Mouse (Mus musculus): ENCODE data around the gene Rsph6a. TPM values are rescaled to one million over a fixed set of nuclear protein-coding genes. Genes with fewer than 3 reads are reported as not detected.

The Rsph6a gene
- 0.19 TPM in 1 of 2 replicates, not detected in the other for polyA plus RNA-seq (2012; ENCODE audit: low replicate concordance)

GRCm38 (mm10) chr7:19054047-19054776, at the start of gene Rsph6a:
TSS of gene Rsph6a (plus strand) at chr7:19054690.

GRCm38 (mm10) chr7:19023357-19023814, 31.1 kb upstream of the Rsph6a start, which contains the start of gene Foxa3:
TSS of gene Foxa3 (minus strand) at chr7:19023538.

GRCm38 (mm10) chr7:19024096-19024506, 30.4 kb upstream of the Rsph6a start, which contains the start of gene Sympk:
TSS of gene Sympk (plus strand) at chr7:19024377.

DNA sequence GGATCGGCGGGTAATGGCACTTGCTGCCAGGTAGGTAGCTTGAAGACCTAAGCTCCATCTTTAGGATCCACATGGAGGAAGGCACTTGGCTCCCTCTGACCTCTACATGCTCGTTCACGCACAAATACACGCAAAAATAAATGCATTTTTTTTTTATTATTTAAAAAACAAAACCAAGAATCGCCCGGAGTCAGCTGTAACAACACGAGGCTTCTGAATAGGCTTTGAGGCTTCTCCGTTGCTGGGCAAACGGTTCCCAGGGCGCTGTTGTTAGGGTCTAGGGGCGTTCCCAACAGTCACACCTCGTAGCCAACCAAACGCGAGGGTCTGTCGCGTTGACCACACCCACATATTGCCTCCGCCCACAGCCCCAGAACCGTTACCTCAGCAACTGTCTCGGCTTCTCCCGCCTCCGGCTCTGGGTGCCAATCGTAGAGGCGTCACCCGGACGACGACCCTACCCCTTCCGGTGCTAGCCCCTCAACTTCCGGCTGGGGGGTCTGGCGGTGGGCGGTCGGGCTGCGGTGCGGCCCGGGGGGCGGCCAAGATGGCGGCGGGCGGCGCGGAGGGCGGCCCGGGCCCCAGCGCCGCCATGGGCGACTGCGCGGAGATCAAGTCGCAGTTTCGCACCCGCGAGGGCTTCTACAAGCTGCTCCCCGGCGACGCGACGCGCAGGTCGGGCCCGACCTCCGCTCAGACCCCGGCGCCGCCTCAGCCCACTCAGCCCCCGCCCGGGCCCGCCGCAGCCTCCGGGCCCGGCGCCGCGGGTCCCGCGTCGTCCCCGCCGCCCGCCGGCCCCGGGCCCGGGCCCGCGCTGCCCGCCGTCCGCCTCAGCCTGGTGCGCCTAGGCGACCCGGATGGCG, 21.5 kb downstream of the Rsph6a start, which contains the start of gene Dmwd:
Gene Dmwd, plus strand, starts transcription at position 505 of the 863 bp plus-strand sequence.

GRCm38 (mm10) chr7:19083701-19084100, 29.2 kb downstream of the Rsph6a start, which contains the start of gene Dmpk:
TSS of gene Dmpk (plus strand) at chr7:19083849.

DNA sequence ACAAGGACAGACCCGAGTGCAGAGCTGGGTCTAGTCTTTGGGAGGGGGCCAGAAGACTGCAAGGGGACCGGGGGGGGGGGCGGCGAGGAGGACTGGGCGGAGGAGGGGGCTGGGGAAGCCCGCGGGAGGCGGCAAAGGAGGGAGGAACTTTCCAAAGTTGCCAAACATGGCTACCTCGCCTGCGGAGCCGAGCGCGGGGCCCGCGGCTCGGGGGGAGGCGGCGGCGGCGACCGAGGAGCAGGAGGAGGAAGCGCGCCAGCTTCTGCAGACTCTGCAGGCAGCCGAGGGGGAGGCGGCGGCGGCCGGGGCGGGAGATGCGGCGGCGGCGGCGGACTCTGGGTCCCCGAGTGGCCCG, 40.0 kb downstream of the Rsph6a start, which contains the start of gene Six5:
Gene Six5, plus strand, starts transcription at position 124 of the 355 bp plus-strand sequence.

GRCm38 (mm10) chr7:19118028-19118771, 63.7 kb downstream of the Rsph6a start, which contains the start of gene Gm4969:
TSS of gene Gm4969 (minus strand) at chr7:19118368.

GRCm38 (mm10) chr7:19119631-19120429, 65.3 kb downstream of the Rsph6a start, which contains the start of gene Fbxo46:
TSS of gene Fbxo46 (plus strand) at chr7:19119859.

Other genes starting within 250 kb of the Rsph6a start
- not detected in 2 replicates for gene Psg17, start 233.1 kb upstream of the Rsph6a start, polyA plus RNA-seq (2012; ENCODE audit: low replicate concordance)
- gene Mill2, start 214.7 kb upstream of the Rsph6a start, polyA plus RNA-seq (2012; ENCODE audit: low replicate concordance), result not detected in 2 replicates
- gene Pglyrp1, start 183.4 kb upstream of the Rsph6a start, polyA plus RNA-seq (2012; ENCODE audit: low replicate concordance), result 5.5 and 12.4 TPM in 2 replicates
- 73.1 and 106 TPM in 2 replicates for gene Ccdc61, start 144.3 kb upstream of the Rsph6a start, polyA plus RNA-seq (2012; ENCODE audit: low replicate concordance)
- 0.39 and 0.47 TPM in 2 replicates for gene Nova2, start 128.8 kb upstream of the Rsph6a start, polyA plus RNA-seq (2012; ENCODE audit: low replicate concordance)
- not detected in 2 replicates for gene Nanos2, start 67.3 kb upstream of the Rsph6a start, polyA plus RNA-seq (2012; ENCODE audit: low replicate concordance)
- 0.99 and 3.6 TPM in 2 replicates for gene Mypop, start 63.4 kb upstream of the Rsph6a start, polyA plus RNA-seq (2012; ENCODE audit: low replicate concordance)
- 116 and 192 TPM in 2 replicates for gene Irf2bp1, start 50.6 kb upstream of the Rsph6a start, polyA plus RNA-seq (2012; ENCODE audit: low replicate concordance)
- gene Foxa3, start 31.2 kb upstream of the Rsph6a start, polyA plus RNA-seq (2012; ENCODE audit: low replicate concordance), result 0.11 TPM in 2 replicates
- gene Sympk, start 30.3 kb upstream of the Rsph6a start, polyA plus RNA-seq (2012; ENCODE audit: low replicate concordance), result 181 and 223 TPM in 2 replicates
- 85.8 and 98.6 TPM in 2 replicates for gene Dmwd, start 21.5 kb downstream of the Rsph6a start, polyA plus RNA-seq (2012; ENCODE audit: low replicate concordance)
- 62.6 and 65.4 TPM in 2 replicates for gene Dmpk, start 29.2 kb downstream of the Rsph6a start, polyA plus RNA-seq (2012; ENCODE audit: low replicate concordance)
- 10.2 and 12.1 TPM in 2 replicates for gene Six5, start 39.9 kb downstream of the Rsph6a start, polyA plus RNA-seq (2012; ENCODE audit: low replicate concordance)
- gene Gm4969, start 63.7 kb downstream of the Rsph6a start, polyA plus RNA-seq (2012; ENCODE audit: low replicate concordance), result 0.07 TPM in 1 of 2 replicates, not detected in the other
- 28.1 and 39.2 TPM in 2 replicates for gene Fbxo46, start 65.2 kb downstream of the Rsph6a start, polyA plus RNA-seq (2012; ENCODE audit: low replicate concordance)
- gene Qpctl, start 94.6 kb downstream of the Rsph6a start, polyA plus RNA-seq (2012; ENCODE audit: low replicate concordance), result 9.8 and 13.7 TPM in 2 replicates
- gene Snrpd2, start 95.0 kb downstream of the Rsph6a start, polyA plus RNA-seq (2012; ENCODE audit: low replicate concordance), result 24.1 and 39.0 TPM in 2 replicates
- 0.07 TPM in 1 of 2 replicates, not detected in the other for gene Gipr, start 111.4 kb downstream of the Rsph6a start, polyA plus RNA-seq (2012; ENCODE audit: low replicate concordance)
- 6.5 and 12.1 TPM in 2 replicates for gene Eml2, start 121.7 kb downstream of the Rsph6a start, polyA plus RNA-seq (2012; ENCODE audit: low replicate concordance)
- 0.88 and 1.3 TPM in 2 replicates for gene Gpr4, start 157.8 kb downstream of the Rsph6a start, polyA plus RNA-seq (2012; ENCODE audit: low replicate concordance)
- gene Opa3, start 173.6 kb downstream of the Rsph6a start, polyA plus RNA-seq (2012; ENCODE audit: low replicate concordance), result 10.7 and 15.7 TPM in 2 replicates
- 240 and 739 TPM in 2 replicates for gene Vasp, start 217.1 kb downstream of the Rsph6a start, polyA plus RNA-seq (2012; ENCODE audit: low replicate concordance)
- gene Ppm1n, start 225.4 kb downstream of the Rsph6a start, polyA plus RNA-seq (2012; ENCODE audit: low replicate concordance), result 0.62 and 1.2 TPM in 2 replicates
- gene Rtn2, start 227.9 kb downstream of the Rsph6a start, polyA plus RNA-seq (2012; ENCODE audit: low replicate concordance), result 0.57 and 1.1 TPM in 2 replicates

Measured in leukemia stem cell, adult 10-12 weeks (primary cell).